Mouse (Mus musculus) ES-E14 (cell line): ENCODE results near the gene Mylip. TPM values are rescaled to one million over a fixed set of nuclear protein-coding genes. Genes with fewer than 3 reads are reported as not detected.

Experiments
- DNase-seq: peaks from one replicate; pipeline ENCODE4 v3.0.0-alpha.2; 2013; ENCODE audit warnings: low read depth, low spot score
- H3K27ac ChIP-seq: 2 replicates; pipeline ENCODE4 v1.5.1; 2012; ENCODE audit warnings: low read depth, mild to moderate bottlenecking, low read length, moderate library complexity, mixed read lengths; ENCODE audit not compliant: poor library complexity, insufficient read depth, severe bottlenecking
- H3K36me3 ChIP-seq: 2 replicates; pipeline ENCODE4 v1.6.1; 2012; ENCODE audit warnings: mild to moderate bottlenecking, low read length, moderate library complexity, mixed read lengths; ENCODE audit not compliant: control insufficient read depth, poor library complexity, insufficient read depth, severe bottlenecking
- H3K4me1 ChIP-seq, 2 experiments: fragments of 150-350 bp in 1 of 2; sonication (generic) in 1 of 2; 2 replicates each; pipeline ENCODE4 v1.6.1; 2012; ENCODE audit warnings: low read length in 2 of 2, mild to moderate bottlenecking in 1 of 2, mixed read lengths in 1 of 2; ENCODE audit not compliant: control insufficient read depth in 2 of 2, insufficient read depth in 2 of 2, poor library complexity in 1 of 2
- H3K4me3 ChIP-seq, 2 experiments: fragments of 150-350 bp in 1 of 2; sonication (generic) in 1 of 2; 2 replicates each; pipeline ENCODE4 v1.5.1; 2012; ENCODE audit warnings: low read length in 2 of 2, low read depth in 1 of 2, mild to moderate bottlenecking in 1 of 2, mixed read lengths in 1 of 2; ENCODE audit not compliant: insufficient read depth in 1 of 2, poor library complexity in 1 of 2, severe bottlenecking in 1 of 2
- H3K9ac ChIP-seq: 2 replicates; pipeline ENCODE4 v1.6.1; 2012; ENCODE audit warnings: low read depth, mild to moderate bottlenecking, low read length, mixed read lengths; ENCODE audit not compliant: poor library complexity, insufficient read depth, severe bottlenecking
- H3K9me3 ChIP-seq: fragments of 150-350 bp; sonication (generic); 2 replicates; pipeline ENCODE4 v1.6.1; 2012; ENCODE audit warnings: low read depth, mild to moderate bottlenecking, low read length; ENCODE audit not compliant: control insufficient read depth, insufficient read depth
- ZC3H11A ChIP-seq: IDR thresholded peaks from 2 replicates; pipeline ENCODE4 v1.6.1; 2012; ENCODE audit warnings: low read depth, mild to moderate bottlenecking, inconsistent platforms, low read length, borderline replicate concordance
- ZNF384 ChIP-seq: IDR thresholded peaks from 2 replicates; pipeline ENCODE4 v1.6.1; 2012; ENCODE audit warnings: low read depth, low read length, inconsistent platforms
- in situ Hi-C, 2 experiments: fragments of 600-800 bp; cut with MboI; formaldehyde crosslinking; loops; one replicate each; pipeline ENCODE4 v1.15.1; 2025; ENCODE audit warnings: low sequenced_read_pairs in 2 of 2, inconsistent platforms in 1 of 2; ENCODE audit not compliant: unreplicated experiment in 2 of 2
- total RNA-seq: library from RNA; depleted of rRNA; stranded (reverse); fragments of 300-350 nt; gene quantifications from 2 replicates; pipeline ENCODE4 v1.2.3, GENCODE M21; 2012; rRNA removed

The Mylip gene
- total RNA-seq, 1 experiment, result 2.2 TPM

DNA sequence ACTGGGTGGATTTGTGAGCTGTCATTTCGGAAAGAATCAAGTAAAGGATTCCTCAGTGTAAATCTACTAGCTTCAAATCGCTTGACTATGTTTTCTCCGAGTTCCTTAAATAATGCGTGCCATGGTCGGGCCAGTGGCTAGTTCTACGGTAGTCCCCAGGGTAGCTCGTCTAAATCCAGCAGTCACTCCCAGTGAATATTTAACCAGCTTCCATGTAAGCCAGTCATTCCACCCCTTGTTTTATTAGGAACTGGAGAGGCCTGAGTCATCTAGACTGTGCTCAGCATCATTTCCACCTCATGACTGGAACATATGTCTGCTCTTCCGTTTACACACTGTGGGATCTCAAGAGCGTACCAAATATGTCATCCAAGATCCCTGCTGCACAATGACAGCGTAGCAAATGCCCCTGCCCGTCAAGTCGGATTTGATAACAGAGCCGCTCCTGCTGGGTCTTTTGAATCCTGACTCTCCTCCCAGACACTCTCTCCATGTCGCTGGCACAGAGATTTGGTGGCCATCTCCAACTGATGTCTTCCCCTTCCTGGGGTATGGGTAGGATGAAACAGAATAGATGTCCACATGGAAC, 71.9 kb downstream of the Mylip start:
- Histone ChIP-seq H3K9me3 (no peaks in the 10 kb centered on the region), H3K4me3 (no peak overlapping the region), H3K27ac (no peak overlapping the region), H3K36me3 (no peaks in the 10 kb centered on the region), H3K4me1 (no peaks in the 10 kb centered on the region), H3K9ac (no peak overlapping the region)
- DNase-seq, result no peak
- no peak for TF ChIP-seq ZNF384
- TF ChIP-seq ZC3H11A, result no peak
- in situ Hi-C loops, result no loop called here

Other genes starting within 250 kb of the Mylip start
- gene Gmpr, start 117.7 kb downstream of the Mylip start, total RNA-seq, result 9.6 and 9.7 TPM in 2 replicates